Mouse (Mus musculus) thymus, adult 2 months (tissue): ENCODE data around the gene Jak2. TPM values are rescaled to one million over a fixed set of nuclear protein-coding genes. Genes with fewer than 3 reads are reported as not detected.

Source experiments
- DNase-seq: peaks from one replicate; pipeline ENCODE4 v3.0.0; 2021
- H3K27ac ChIP-seq: fragments of 200-500 bp; 2 replicates; pipeline ENCODE4 v1.5.1; 2012; ENCODE audit warnings: low read length, control low read depth; ENCODE audit not compliant: control insufficient read depth, insufficient read depth
- H3K27me3 ChIP-seq: fragments of 200-500 bp; 2 replicates; pipeline ENCODE4 v1.6.1; 2012; ENCODE audit warnings: mild to moderate bottlenecking, low read length, moderate library complexity, mixed read lengths; ENCODE audit not compliant: control insufficient read depth, insufficient read depth
- H3K36me3 ChIP-seq: fragments of 200-500 bp; 2 replicates; pipeline ENCODE4 v1.6.1; 2012; ENCODE audit warnings: mild to moderate bottlenecking, low read length, moderate library complexity; ENCODE audit not compliant: control insufficient read depth, insufficient read depth
- H3K4me1 ChIP-seq: fragments of 200-500 bp; replicated peaks from 2 replicates; pipeline ENCODE4 v1.6.1; 2012; ENCODE audit warnings: low read length; ENCODE audit not compliant: control insufficient read depth, insufficient read depth
- H3K4me3 ChIP-seq: fragments of 200-500 bp; 2 replicates; pipeline ENCODE4 v1.5.1; 2012; ENCODE audit warnings: mild to moderate bottlenecking, low read length, control low read depth, moderate library complexity; ENCODE audit not compliant: control insufficient read depth, insufficient read depth
- CTCF ChIP-seq: fragments of 200-500 bp; IDR thresholded peaks from 2 replicates; pipeline ENCODE4 v1.5.1; 2012; ENCODE audit warnings: mild to moderate bottlenecking, control low read depth, low read length, moderate library complexity, borderline replicate concordance; ENCODE audit not compliant: control insufficient read depth, poor library complexity, insufficient read depth; ENCODE audit errors: extremely low read depth
- POLR2A ChIP-seq: fragments of 200-500 bp; IDR thresholded peaks from 2 replicates; pipeline ENCODE4 v1.6.1; 2012; ENCODE audit warnings: mild to moderate bottlenecking, low read length, control low read depth, moderate library complexity; ENCODE audit not compliant: control insufficient read depth, poor library complexity, insufficient read depth; ENCODE audit errors: extremely low read depth
- WGBS: fragments of 180-500 bp; shearing (Covaris S2); methylation state at CpG from one replicate; pipeline ENCODE4 v1.1.7; 2018; 5-methylcytosine and 5-hydroxymethylcytosine counted together
- polyA plus RNA-seq: library from polyadenylated mRNA; depleted of rRNA; stranded (reverse); fragments of >200 nt; gene quantifications from 2 replicates; pipeline ENCODE4 v1.2.3, GENCODE M21; 2012

Gene Jak2
- polyA plus RNA-seq, 1 experiment: 14.8 TPM

- peaks cover 44% of the 10 kb centered on the region for H3K36me3 ChIP-seq
- H3K27me3 ChIP-seq: no peaks in the 10 kb centered on the region
- no peak overlapping the region for H3K27ac ChIP-seq
- no peak for DNase-seq
- WGBS: 98% methylated on average over 4 of the region's 4 CpGs
- no peaks in the 10 kb centered on the region for H3K4me1 ChIP-seq
- H3K4me3 ChIP-seq: no peak overlapping the region
- TF ChIP-seq CTCF: no peak
- no peak for TF ChIP-seq POLR2A
Measured at GRCm38 (mm10) chr19:29276414-29276813, 24.8 kb downstream of the Jak2 start.

GRCm38 (mm10) chr19:29278944-29279587 lies 27.4 kb downstream of the Jak2 start:
- no peak for DNase-seq
- H3K27ac ChIP-seq: no peak overlapping the region
- peaks cover 50% of the 10 kb centered on the region for H3K36me3 ChIP-seq
- 93% methylated on average over 6 of the region's 6 CpGs for WGBS
- H3K4me1 ChIP-seq: no peaks in the 10 kb centered on the region
- H3K27me3 ChIP-seq: no peaks in the 10 kb centered on the region
- H3K4me3 ChIP-seq: no peak overlapping the region
- TF ChIP-seq CTCF (no peak), POLR2A (no peak)

GRCm38 (mm10) chr19:29285451-29285869 lies 33.8 kb downstream of the Jak2 start:
- TF ChIP-seq POLR2A: no peak
- TF ChIP-seq CTCF: no peak
- H3K27me3 ChIP-seq: no peaks in the 10 kb centered on the region
- H3K27ac ChIP-seq: no peak overlapping the region
- 80% methylated on average over 7 of the region's 7 CpGs for WGBS
- no peak for DNase-seq
- H3K4me3 ChIP-seq: no peak overlapping the region
- no peaks in the 10 kb centered on the region for H3K4me1 ChIP-seq
- peaks cover 42% of the 10 kb centered on the region for H3K36me3 ChIP-seq

GRCm38 (mm10) chr19:29287863-29288262 lies 36.2 kb downstream of the Jak2 start:
- H3K4me1 ChIP-seq: no peaks in the 10 kb centered on the region
- WGBS: 94% methylated on average over 8 of the region's 8 CpGs
- TF ChIP-seq POLR2A: no peak
- TF ChIP-seq CTCF: no peak
- DNase-seq: no peak
- H3K27ac ChIP-seq: no peak overlapping the region
- peaks cover 43% of the 10 kb centered on the region for H3K36me3 ChIP-seq
- H3K4me3 ChIP-seq: no peak overlapping the region
- no peaks in the 10 kb centered on the region for H3K27me3 ChIP-seq

GRCm38 (mm10) chr19:29291532-29291931 lies 39.9 kb downstream of the Jak2 start:
- H3K4me1 ChIP-seq: no peaks in the 10 kb centered on the region
- no peaks in the 10 kb centered on the region for H3K27me3 ChIP-seq
- TF ChIP-seq POLR2A (no peak), CTCF (no peak)
- H3K4me3 ChIP-seq: no peak overlapping the region
- DNase-seq: no peak
- H3K36me3 ChIP-seq: peaks cover 22% of the 10 kb centered on the region
- WGBS: 95% methylated on average over 14 of the region's 14 CpGs
- no peak overlapping the region for H3K27ac ChIP-seq

GRCm38 (mm10) chr19:29292546-29292945 lies 40.9 kb downstream of the Jak2 start:
- H3K4me1 ChIP-seq: no peaks in the 10 kb centered on the region
- no peak overlapping the region for H3K27ac ChIP-seq
- no peak overlapping the region for H3K4me3 ChIP-seq
- WGBS: 92% methylated on average over 4 of the region's 4 CpGs
- no peaks in the 10 kb centered on the region for H3K27me3 ChIP-seq
- peaks cover 22% of the 10 kb centered on the region for H3K36me3 ChIP-seq
- TF ChIP-seq CTCF (no peak), POLR2A (no peak)
- no peak for DNase-seq

GRCm38 (mm10) chr19:29294756-29295155 lies 43.1 kb downstream of the Jak2 start:
- TF ChIP-seq POLR2A: no peak
- no peak for TF ChIP-seq CTCF
- Histone ChIP-seq H3K27me3 (no peaks in the 10 kb centered on the region), H3K36me3 (peaks cover 37% of the 10 kb centered on the region), H3K4me3 (no peak overlapping the region), H3K4me1 (no peaks in the 10 kb centered on the region), H3K27ac (no peak overlapping the region)
- no peak for DNase-seq
- WGBS: 82% methylated on average over 2 of the region's 2 CpGs
